Mouse (Mus musculus): Measurements from ENCODE around the gene Kng1. TPM values are rescaled to one million over a fixed set of nuclear protein-coding genes. Genes with fewer than 3 reads are reported as not detected.
"Not testable (repeated sequence)": the region's sequence is repeated elsewhere in the genome, so short reads cannot be mapped to it uniquely, and the experiment has no call there.

Gene Kng1
- polyA plus RNA-seq, 1 experiment from 2014 or later = 0.54 TPM

- no peaks in the 10 kb centered on the region for H3K36me3 ChIP-seq
- no peak for ATAC-seq (replicated peaks; ENCODE audit: insufficient number of reproducible peaks, insufficient read depth, low FRiP score, low read depth)
These were observed 18.4 kb upstream of the Kng1 start for GRCm38 (mm10) chr16:23039281-23039680.

GRCm38 (mm10) chr16:23040876-23041275, 16.8 kb upstream of the Kng1 start:
- WGBS = 26% methylated on average over 4 of the region's 4 CpGs
- H3K36me3 ChIP-seq = no peaks in the 10 kb centered on the region
- ATAC-seq (replicated peaks; ENCODE audit: insufficient number of reproducible peaks, insufficient read depth, low FRiP score, low read depth) = no peak

More at GRCm38 (mm10) chr16:23039281-23039680, 18.4 kb upstream of the Kng1 start:
- H3K4me1 ChIP-seq (replicated peaks) = no peaks in the 10 kb centered on the region
- 92% methylated on average over 4 of the region's 4 CpGs for WGBS
- H3K9ac ChIP-seq = no peak overlapping the region
- H3K9me3 ChIP-seq (replicated peaks) = no peaks in the 10 kb centered on the region
- H3K27me3 ChIP-seq = no peaks in the 10 kb centered on the region
- no peak overlapping the region for H3K4me3 ChIP-seq
- H3K4me2 ChIP-seq = no peak overlapping the region
- no peak overlapping the region for H3K27ac ChIP-seq

GRCm38 (mm10) chr16:23046319-23046718, 11.3 kb upstream of the Kng1 start:
- H3K27me3 ChIP-seq = no peaks in the 10 kb centered on the region
- H3K27ac ChIP-seq = no peak overlapping the region
- no peaks in the 10 kb centered on the region for H3K9me3 ChIP-seq (replicated peaks)
- H3K9ac ChIP-seq = no peak overlapping the region
- no peak overlapping the region for H3K4me2 ChIP-seq
- no peaks in the 10 kb centered on the region for H3K4me1 ChIP-seq (replicated peaks)
- no peak overlapping the region for H3K4me3 ChIP-seq
- no peaks in the 10 kb centered on the region for H3K36me3 ChIP-seq
- ATAC-seq (replicated peaks; ENCODE audit: insufficient number of reproducible peaks, insufficient read depth, low FRiP score, low read depth) = no peak
- 58% methylated on average over 5 of the region's 5 CpGs for WGBS

More at GRCm38 (mm10) chr16:23040876-23041275, 16.8 kb upstream of the Kng1 start:
- Histone ChIP-seq H3K27ac (no peak overlapping the region), H3K27me3 (no peaks in the 10 kb centered on the region), H3K9me3 (replicated peaks) (no peaks in the 10 kb centered on the region), H3K9ac (no peak overlapping the region), H3K4me1 (replicated peaks) (no peaks in the 10 kb centered on the region), H3K4me2 (no peak overlapping the region), H3K4me3 (no peak overlapping the region)

DNA sequence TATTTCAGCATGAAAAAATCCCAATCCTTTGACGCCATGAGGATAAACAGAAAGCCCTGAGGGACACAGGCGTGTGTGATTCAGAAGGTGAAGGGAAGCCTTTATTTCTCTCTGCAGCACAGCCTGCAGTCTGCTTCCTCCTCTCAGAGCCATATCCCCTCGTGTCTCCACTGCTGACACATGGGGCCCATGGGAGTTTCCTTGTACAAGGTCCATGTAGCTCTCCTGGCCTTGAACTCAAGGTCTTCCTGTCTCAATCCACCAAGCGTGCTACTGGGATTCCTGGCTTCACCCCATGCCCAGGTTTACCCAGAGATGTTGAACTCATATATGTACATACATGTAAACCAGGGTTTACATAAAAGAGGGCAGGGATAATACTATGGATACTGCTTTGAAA, 2.0 kb downstream of the Kng1 start:
- WGBS = 57% methylated on average over 4 of the region's 4 CpGs
- H3K4me3 ChIP-seq; H3K36me3 ChIP-seq; H3K4me1 ChIP-seq (replicated peaks); H3K4me2 ChIP-seq; ATAC-seq (replicated peaks; ENCODE audit: insufficient number of reproducible peaks, insufficient read depth, low FRiP score, low read depth); H3K9me3 ChIP-seq (replicated peaks); H3K27ac ChIP-seq; H3K27me3 ChIP-seq; H3K9ac ChIP-seq: not testable (repeated sequence)

- not testable (repeated sequence) for H3K4me2 ChIP-seq; H3K36me3 ChIP-seq; H3K9ac ChIP-seq; H3K9me3 ChIP-seq (replicated peaks); H3K27ac ChIP-seq; ATAC-seq (replicated peaks; ENCODE audit: insufficient number of reproducible peaks, insufficient read depth, low FRiP score, low read depth); H3K4me1 ChIP-seq (replicated peaks); H3K27me3 ChIP-seq; H3K4me3 ChIP-seq
- 74% methylated on average over 5 of the region's 5 CpGs for WGBS
These were observed 3.2 kb downstream of the Kng1 start for GRCm38 (mm10) chr16:23060781-23061325.

GRCm38 (mm10) chr16:23077516-23077915, 19.9 kb downstream of the Kng1 start:
- H3K27me3 ChIP-seq; ATAC-seq (replicated peaks; ENCODE audit: insufficient number of reproducible peaks, insufficient read depth, low FRiP score, low read depth); H3K36me3 ChIP-seq; H3K4me2 ChIP-seq; H3K9ac ChIP-seq; H3K4me3 ChIP-seq; H3K27ac ChIP-seq; H3K9me3 ChIP-seq (replicated peaks); H3K4me1 ChIP-seq (replicated peaks): not testable (repeated sequence)
- 83% methylated on average over 6 of the region's 6 CpGs for WGBS

DNA sequence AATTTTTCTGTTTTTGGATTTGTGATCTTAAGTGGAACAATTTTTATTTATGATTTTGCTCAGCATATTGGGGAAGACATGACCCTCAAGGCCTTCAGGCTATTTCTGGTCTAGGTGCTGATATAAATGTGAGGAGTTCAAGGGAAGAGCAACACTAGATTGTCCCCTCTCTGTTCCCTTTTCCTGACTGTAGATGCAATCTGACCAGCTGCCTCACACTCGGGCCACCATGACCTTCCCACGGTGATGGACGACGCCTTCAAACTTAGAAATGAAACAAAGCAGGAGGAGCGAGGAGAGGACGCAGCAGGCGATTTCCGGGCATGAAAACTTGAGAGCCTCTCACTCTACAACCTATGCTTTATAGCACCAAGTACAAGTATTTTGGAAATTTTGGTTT, 29.5 kb downstream of the Kng1 start:
- H3K4me1 ChIP-seq (replicated peaks); H3K4me2 ChIP-seq; H3K27ac ChIP-seq; H3K36me3 ChIP-seq; H3K9ac ChIP-seq; H3K9me3 ChIP-seq (replicated peaks); H3K27me3 ChIP-seq; H3K4me3 ChIP-seq; ATAC-seq (replicated peaks; ENCODE audit: insufficient number of reproducible peaks, insufficient read depth, low FRiP score, low read depth): not testable (repeated sequence)
- WGBS = 68% methylated on average over 8 of the region's 8 CpGs

GRCm38 (mm10) chr16:23087712-23088111, 30.0 kb downstream of the Kng1 start:
- WGBS = 46% methylated on average over 4 of the region's 4 CpGs
- not testable (repeated sequence) for H3K9ac ChIP-seq; ATAC-seq (replicated peaks; ENCODE audit: insufficient number of reproducible peaks, insufficient read depth, low FRiP score, low read depth); H3K4me1 ChIP-seq (replicated peaks); H3K27ac ChIP-seq; H3K9me3 ChIP-seq (replicated peaks); H3K36me3 ChIP-seq; H3K4me2 ChIP-seq; H3K4me3 ChIP-seq; H3K27me3 ChIP-seq

- 92% methylated on average over 1 of the region's 1 CpGs for WGBS
- not testable (repeated sequence) for H3K9ac ChIP-seq; H3K9me3 ChIP-seq (replicated peaks); H3K4me2 ChIP-seq; H3K27ac ChIP-seq; H3K27me3 ChIP-seq; H3K4me1 ChIP-seq (replicated peaks); ATAC-seq (replicated peaks; ENCODE audit: insufficient number of reproducible peaks, insufficient read depth, low FRiP score, low read depth); H3K36me3 ChIP-seq; H3K4me3 ChIP-seq
These were observed 30.8 kb downstream of the Kng1 start for GRCm38 (mm10) chr16:23088491-23088890.

- not testable (repeated sequence) for H3K4me1 ChIP-seq (replicated peaks); H3K9ac ChIP-seq; H3K4me2 ChIP-seq; ATAC-seq (replicated peaks; ENCODE audit: insufficient number of reproducible peaks, insufficient read depth, low FRiP score, low read depth); H3K27me3 ChIP-seq; H3K9me3 ChIP-seq (replicated peaks); H3K27ac ChIP-seq; H3K36me3 ChIP-seq; H3K4me3 ChIP-seq
These were observed 33.7 kb downstream of the Kng1 start for GRCm38 (mm10) chr16:23091345-23091744.

- no peaks in the 10 kb centered on the region for H3K27me3 ChIP-seq
- ATAC-seq (replicated peaks; ENCODE audit: insufficient number of reproducible peaks, insufficient read depth, low FRiP score, low read depth) = 0 out of 2 replicates have a peak, but pooled peaks have one; percentile 37
- no peak overlapping the region for H3K4me2 ChIP-seq
- no peak overlapping the region for H3K9ac ChIP-seq
- no peaks in the 10 kb centered on the region for H3K36me3 ChIP-seq
- H3K4me3 ChIP-seq = no peak overlapping the region
- no peak overlapping the region for H3K27ac ChIP-seq
- no peaks in the 10 kb centered on the region for H3K9me3 ChIP-seq (replicated peaks)
- no peaks in the 10 kb centered on the region for H3K4me1 ChIP-seq (replicated peaks)
- 75% methylated on average over 13 of the region's 13 CpGs for WGBS
These were observed 35.8 kb downstream of the Kng1 start for GRCm38 (mm10) chr16:23093321-23093953.

- ATAC-seq (replicated peaks; ENCODE audit: insufficient number of reproducible peaks, insufficient read depth, low FRiP score, low read depth) = no peak
- Histone ChIP-seq H3K4me2 (no peak overlapping the region), H3K9me3 (replicated peaks) (no peaks in the 10 kb centered on the region), H3K4me1 (replicated peaks) (no peaks in the 10 kb centered on the region), H3K36me3 (no peaks in the 10 kb centered on the region), H3K27me3 (no peaks in the 10 kb centered on the region), H3K9ac (no peak overlapping the region), H3K4me3 (no peak overlapping the region), H3K27ac (no peak overlapping the region)
- 87% methylated on average over 6 of the region's 6 CpGs for WGBS
These were observed 36.5 kb downstream of the Kng1 start for GRCm38 (mm10) chr16:23094136-23094535.

All from heart, embryonic 15.5 days (tissue).